Mouse (Mus musculus) small intestine, adult 2 months (tissue): ENCODE measurements around the gene Ranbp1.

Source experiments
- CTCF ChIP-seq: fragments of 200-500 bp; IDR thresholded peaks from 2 replicates; pipeline ENCODE4 v1.5.1; 2012; ENCODE audit warnings: low read depth, mild to moderate bottlenecking, control low read depth, inconsistent platforms, low read length, moderate library complexity, mixed read lengths; ENCODE audit not compliant: insufficient replicate concordance, insufficient read length; ENCODE audit errors: extremely low read depth
- POLR2A ChIP-seq: fragments of 200-500 bp; IDR thresholded peaks from 2 replicates; pipeline ENCODE4 v1.6.1; 2012; ENCODE audit warnings: low read depth, mild to moderate bottlenecking, control low read depth, inconsistent platforms, low read length, moderate library complexity

- TF ChIP-seq CTCF: no peak
- no peak for TF ChIP-seq POLR2A
These were observed 54.1 kb downstream of the Ranbp1 start for GRCm38 (mm10) chr16:18194208-18194985.
